Mouse (Mus musculus) natural killer cell, adult 2 months (primary cell): ENCODE results near the gene Prkag2.
"Not testable (repeated sequence)": the region's sequence is repeated elsewhere in the genome, so short reads cannot be mapped to it uniquely, and the experiment has no call there.

Source experiments
- DNase-seq, 2 experiments: peaks; one replicate each; pipeline ENCODE4 v3.0.0; 2022; ENCODE audit warnings: low spot score in 2 of 2

The Prkag2 gene

DNA sequence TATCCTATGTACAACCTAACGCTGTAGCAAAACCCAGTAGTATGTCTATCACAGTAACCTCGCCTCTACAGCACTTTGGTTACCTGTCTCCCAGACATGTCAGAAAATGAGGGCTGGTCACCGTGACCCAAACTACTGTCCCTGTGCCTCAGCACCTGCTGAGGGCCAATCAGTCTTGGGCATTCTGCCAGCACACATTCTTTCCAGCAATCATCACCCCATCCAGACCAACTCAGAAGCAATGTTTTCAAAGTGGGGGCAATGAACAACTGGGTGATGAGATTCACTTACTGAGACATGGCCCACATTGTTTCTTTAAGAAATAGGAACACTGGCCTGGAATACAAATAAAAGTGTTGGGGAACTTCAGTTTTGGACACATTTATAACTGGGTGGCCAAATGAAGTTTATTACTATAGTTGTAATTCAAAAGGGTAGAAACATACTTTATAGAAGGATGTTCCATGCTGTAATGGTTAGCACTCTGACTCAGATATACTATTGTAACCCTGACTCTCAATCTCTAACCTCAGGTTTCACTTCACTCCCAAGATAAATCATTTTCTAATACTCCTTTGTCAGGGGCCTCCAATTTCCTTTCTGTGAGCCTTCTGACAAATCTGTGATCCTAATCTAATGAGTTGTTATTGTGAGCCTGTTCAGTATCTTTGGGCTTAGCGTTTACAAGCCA lies 274.9 kb downstream of the Prkag2 start:
- no peak for DNase-seq

DNA sequence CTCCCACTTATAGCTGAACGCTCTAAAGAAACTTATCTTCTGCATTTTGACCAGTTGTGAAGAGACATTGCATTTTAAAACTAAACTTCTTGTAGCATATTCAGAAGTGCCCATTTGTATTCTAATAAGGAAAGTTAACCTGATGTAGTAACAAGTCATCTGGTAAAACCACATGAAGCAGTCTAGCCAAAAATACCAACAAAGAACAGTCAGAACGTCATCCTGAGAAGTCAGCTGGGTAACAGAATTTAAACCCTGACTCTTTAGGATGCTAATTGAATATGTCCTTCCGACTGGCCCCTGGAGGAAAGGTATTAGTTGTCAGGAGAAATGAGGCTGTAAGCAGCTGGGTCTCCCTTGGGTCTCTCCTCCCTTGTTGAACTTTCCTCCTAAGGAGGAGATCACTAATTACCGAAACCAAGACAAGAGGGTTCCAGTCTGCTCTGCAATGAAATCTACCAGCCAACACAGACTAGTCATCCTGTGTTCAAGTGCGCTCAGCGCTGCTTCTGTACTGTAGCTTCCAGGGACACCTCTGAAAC lies 276.5 kb downstream of the Prkag2 start:
- DNase-seq: no peak

DNA sequence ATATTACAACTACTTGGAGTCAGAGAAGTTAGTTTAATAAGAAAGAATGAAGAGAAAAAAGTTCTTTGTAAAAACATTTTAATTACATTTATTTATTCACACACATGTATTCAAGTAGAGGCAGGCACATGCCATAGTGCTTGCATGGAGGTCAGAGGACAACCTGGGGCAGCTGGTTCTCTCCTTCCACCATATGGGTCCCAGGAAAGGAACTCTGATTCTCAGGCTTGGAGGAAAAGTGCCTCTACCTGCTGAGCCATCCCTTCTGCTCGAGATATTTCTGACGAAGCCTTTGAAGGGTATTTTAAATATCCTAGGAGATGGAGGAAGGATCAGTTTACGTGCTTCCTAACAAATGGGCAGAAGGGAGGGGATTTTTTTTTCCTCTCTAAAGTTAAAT lies 277.7 kb downstream of the Prkag2 start:
- no peak for DNase-seq

DNA sequence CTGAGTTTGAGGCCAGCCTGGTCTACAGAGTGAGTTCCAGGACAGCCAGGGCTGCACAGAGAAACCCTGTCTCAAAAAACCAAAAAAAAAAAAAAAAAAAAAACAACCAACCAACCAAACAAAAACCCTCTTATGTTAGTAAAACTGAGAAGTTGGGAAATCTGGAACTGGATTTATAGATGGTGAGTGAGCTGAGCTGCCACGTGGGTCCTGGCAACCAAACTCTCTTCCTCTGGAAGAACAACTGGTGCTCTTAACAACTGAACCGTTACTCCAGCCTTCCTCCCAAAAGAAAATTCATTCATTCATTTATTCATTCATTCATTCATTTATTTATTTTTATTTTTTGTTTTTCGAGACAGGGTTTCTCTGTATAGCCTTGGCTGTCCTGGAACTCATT lies 278.2 kb downstream of the Prkag2 start:
- DNase-seq: not testable (repeated sequence)

DNA sequence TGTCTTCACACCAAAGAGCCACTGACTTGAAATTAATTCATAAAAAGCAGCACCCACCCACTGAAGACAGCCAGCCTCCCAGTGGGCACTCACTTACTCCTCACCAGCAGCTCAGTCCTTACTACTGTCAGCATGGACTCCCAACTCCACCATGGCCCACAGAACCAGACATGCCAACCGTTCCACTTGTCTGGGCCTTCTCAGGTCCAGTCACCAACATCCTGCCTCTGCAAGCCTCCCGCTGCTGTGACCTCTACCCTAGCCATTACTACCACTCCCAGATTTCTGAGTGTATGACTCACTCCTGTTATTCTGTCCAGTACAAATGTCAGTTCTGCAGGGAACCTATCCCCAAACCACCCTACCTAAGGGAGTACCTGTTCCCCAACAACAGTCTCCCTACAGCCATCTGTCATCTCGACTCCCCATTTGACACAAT lies 279.0 kb downstream of the Prkag2 start:
- no peak for DNase-seq

DNA sequence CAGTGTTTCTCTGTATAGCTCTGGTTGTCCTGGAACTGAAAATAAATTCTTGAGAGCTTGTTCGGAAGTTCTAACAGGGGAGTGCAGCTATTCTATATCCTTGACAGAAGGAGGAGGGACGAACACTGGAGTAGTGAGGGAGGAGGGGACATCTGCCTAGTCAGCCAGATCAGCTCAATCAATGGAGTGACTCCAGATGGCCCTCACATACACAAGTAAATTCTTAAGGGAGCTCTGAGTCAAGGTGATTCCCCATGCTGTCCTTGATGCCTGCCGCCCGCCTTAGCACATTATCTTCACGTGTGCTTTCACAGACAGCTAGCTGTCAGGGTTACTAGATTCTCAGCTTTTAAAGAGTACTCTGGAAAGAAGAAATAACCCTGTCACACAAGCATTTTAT lies 279.8 kb downstream of the Prkag2 start:
- no peak for DNase-seq

DNA sequence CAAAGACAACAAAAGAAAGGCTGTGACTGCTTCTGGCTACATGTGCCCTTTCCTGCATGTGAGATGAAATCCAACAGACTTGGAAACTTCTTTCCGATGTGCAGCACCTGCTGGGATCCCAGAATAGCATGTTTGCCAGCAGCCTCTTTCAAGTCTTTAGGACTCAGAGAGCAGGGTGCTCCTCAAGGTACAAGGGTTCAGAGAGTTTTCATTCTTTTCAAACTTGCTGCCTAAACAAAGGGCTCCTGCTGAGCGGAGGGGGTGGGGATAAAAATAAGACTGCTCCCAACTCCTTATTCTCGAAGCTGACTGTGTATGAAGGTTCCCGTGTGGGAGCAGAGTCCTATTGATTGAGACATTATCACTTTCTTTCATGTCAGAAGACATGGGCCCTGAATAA lies 283.3 kb downstream of the Prkag2 start:
- no peak for DNase-seq

DNA sequence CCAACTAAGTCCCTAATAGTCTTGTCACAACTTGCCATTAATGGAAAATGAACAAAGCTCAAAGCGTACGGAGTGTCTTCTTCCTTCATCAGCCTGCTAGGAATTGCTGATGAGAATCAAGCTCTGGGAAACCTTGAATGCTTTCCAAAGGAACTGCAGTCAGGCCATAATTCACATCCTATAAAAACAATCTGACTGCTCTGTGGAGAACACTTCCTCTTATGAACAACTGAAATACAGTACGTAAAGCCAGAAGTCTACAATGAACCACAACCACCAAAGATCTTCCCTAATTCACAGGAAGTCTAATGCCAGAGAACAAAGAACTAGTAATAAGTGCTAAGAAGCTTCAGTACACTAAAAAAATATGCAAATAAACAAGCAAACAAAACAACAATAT lies 286.5 kb downstream of the Prkag2 start:
- DNase-seq: no peak

DNA sequence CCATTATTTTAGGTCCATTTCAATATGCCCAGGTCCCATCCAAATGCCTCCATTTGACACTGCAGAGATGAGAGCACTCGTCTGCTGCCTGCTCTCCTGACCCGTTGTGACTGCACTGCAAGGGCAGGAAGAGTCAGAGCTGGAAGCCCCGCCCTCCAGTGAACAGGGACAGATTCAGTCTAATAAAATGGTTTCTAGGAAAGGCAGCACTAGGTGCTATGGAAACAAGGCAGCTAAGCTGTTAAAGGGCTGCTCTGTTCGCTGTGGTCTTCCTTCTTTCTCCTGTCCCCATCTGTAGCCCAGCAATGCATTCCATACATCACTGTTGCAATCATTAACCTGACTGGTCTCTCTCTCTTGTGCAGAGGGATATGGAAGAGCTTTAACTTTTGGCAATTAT lies 287.4 kb downstream of the Prkag2 start:
- DNase-seq: no peak
